Mouse (Mus musculus) lung, postnatal 36 days (tissue): ENCODE results near the gene Smoc1.
A peak's percentile ranks its signal among the peaks of the same experiment; 100 is the strongest.

ENCODE experiments used
- DNase-seq: peaks from one replicate; pipeline ENCODE4 v3.0.0; 2022; ENCODE audit warnings: mixed read lengths

Smoc1 gene

GRCm38 (mm10) chr12:81138217-81138616 lies 111.6 kb downstream of the Smoc1 start:
- DNase-seq, result no peak

- DNase-seq, result no peak
Measured at GRCm38 (mm10) chr12:81139463-81139862, 112.9 kb downstream of the Smoc1 start.

GRCm38 (mm10) chr12:81140594-81141328 lies 114.2 kb downstream of the Smoc1 start:
- DNase-seq, result no peak

- no peak for DNase-seq
Measured at GRCm38 (mm10) chr12:81141329-81141711, 114.7 kb downstream of the Smoc1 start.

GRCm38 (mm10) chr12:81142231-81142630 lies 115.6 kb downstream of the Smoc1 start:
- DNase-seq, result no peak

- DNase-seq, result no peak
Measured at GRCm38 (mm10) chr12:81144201-81144600, 117.6 kb downstream of the Smoc1 start.

GRCm38 (mm10) chr12:81146417-81147180 lies 120.0 kb downstream of the Smoc1 start:
- DNase-seq, result no peak

- DNase-seq, result no peak
Measured at GRCm38 (mm10) chr12:81147956-81148355, 121.3 kb downstream of the Smoc1 start.

- no peak for DNase-seq
Measured at GRCm38 (mm10) chr12:81150917-81151316, 124.3 kb downstream of the Smoc1 start.

- DNase-seq, result no peak
Measured at GRCm38 (mm10) chr12:81152082-81152481, 125.5 kb downstream of the Smoc1 start.

GRCm38 (mm10) chr12:81155675-81156074 lies 129.1 kb downstream of the Smoc1 start:
- DNase-seq, result peak; percentile 19

- no peak for DNase-seq
Measured at GRCm38 (mm10) chr12:81156841-81157240, 130.2 kb downstream of the Smoc1 start.

GRCm38 (mm10) chr12:81159947-81160346 lies 133.3 kb downstream of the Smoc1 start:
- no peak for DNase-seq

GRCm38 (mm10) chr12:81160425-81160824 lies 133.8 kb downstream of the Smoc1 start:
- no peak for DNase-seq

GRCm38 (mm10) chr12:81160831-81161230 lies 134.2 kb downstream of the Smoc1 start:
- no peak for DNase-seq

- DNase-seq, result no peak
Measured at GRCm38 (mm10) chr12:81161282-81161681, 134.7 kb downstream of the Smoc1 start.

GRCm38 (mm10) chr12:81163131-81163530 lies 136.5 kb downstream of the Smoc1 start:
- no peak for DNase-seq

GRCm38 (mm10) chr12:81163566-81163965 lies 137.0 kb downstream of the Smoc1 start:
- DNase-seq, result no peak

GRCm38 (mm10) chr12:81166092-81166491 lies 139.5 kb downstream of the Smoc1 start:
- DNase-seq, result no peak

- no peak for DNase-seq
Measured at GRCm38 (mm10) chr12:81166615-81167014, 140.0 kb downstream of the Smoc1 start.

- DNase-seq, result no peak
Measured at GRCm38 (mm10) chr12:81167142-81167541, 140.5 kb downstream of the Smoc1 start.

- no peak for DNase-seq
Measured at GRCm38 (mm10) chr12:81168031-81168430, 141.4 kb downstream of the Smoc1 start.

- DNase-seq, result no peak
Measured at GRCm38 (mm10) chr12:81168494-81168893, 141.9 kb downstream of the Smoc1 start.

GRCm38 (mm10) chr12:81170076-81170475 lies 143.5 kb downstream of the Smoc1 start:
- no peak for DNase-seq
